Mouse (Mus musculus): Measurements from ENCODE around the gene Inka2. TPM values are rescaled to one million over a fixed set of nuclear protein-coding genes. Genes with fewer than 3 reads are reported as not detected.

The Inka2 gene
- polyA plus RNA-seq, 1 experiment from 2014 or later, result 11.8 TPM

GRCm38 (mm10) chr3:105716353-105717000, 12.1 kb downstream of the Inka2 start:
- H3K27ac ChIP-seq (replicated peaks), result 0 out of 2 replicates have a peak overlapping the region, but pooled peaks have one; percentile 24
- WGBS, result 62% methylated on average over 18 of the region's 18 CpGs
- no peak overlapping the region for H3K4me3 ChIP-seq
- H3K9ac ChIP-seq, result no peak overlapping the region
- no peaks in the 10 kb centered on the region for H3K9me3 ChIP-seq
- peaks cover 24% of the 10 kb centered on the region for H3K4me1 ChIP-seq (replicated peaks)
- no peak overlapping the region for H3K4me2 ChIP-seq
- no peaks in the 10 kb centered on the region for H3K27me3 ChIP-seq
- ATAC-seq (ENCODE audit: low FRiP score, low read depth), result no peak
- no peaks in the 10 kb centered on the region for H3K36me3 ChIP-seq

- Histone ChIP-seq H3K9me3 (no peaks in the 10 kb centered on the region), H3K27ac (replicated peaks) (peak overlapping the region; percentile 51; the same call in 1 of the 2 replicates), H3K27me3 (no peaks in the 10 kb centered on the region), H3K36me3 (no peaks in the 10 kb centered on the region), H3K4me3 (no peak overlapping the region), H3K4me1 (replicated peaks) (peaks cover 24% of the 10 kb centered on the region), H3K9ac (no peak overlapping the region), H3K4me2 (no peak overlapping the region)
- ATAC-seq (ENCODE audit: low FRiP score, low read depth), result peak; percentile 45; the same call in 1 of the 2 replicates
- 27% methylated on average over 11 of the region's 11 CpGs for WGBS
Measured at GRCm38 (mm10) chr3:105717856-105718555, 13.6 kb downstream of the Inka2 start.

GRCm38 (mm10) chr3:105718746-105719145, 14.3 kb downstream of the Inka2 start:
- Histone ChIP-seq H3K36me3 (no peaks in the 10 kb centered on the region), H3K4me2 (no peak overlapping the region), H3K9me3 (no peaks in the 10 kb centered on the region), H3K4me3 (no peak overlapping the region), H3K9ac (no peak overlapping the region), H3K27ac (replicated peaks) (0 out of 2 replicates have a peak overlapping the region, but pooled peaks have one; percentile 51), H3K4me1 (replicated peaks) (peaks cover 23% of the 10 kb centered on the region), H3K27me3 (no peaks in the 10 kb centered on the region)
- ATAC-seq (ENCODE audit: low FRiP score, low read depth), result no peak
- 65% methylated on average over 4 of the region's 4 CpGs for WGBS

GRCm38 (mm10) chr3:105719979-105720378, 15.6 kb downstream of the Inka2 start:
- ATAC-seq (ENCODE audit: low FRiP score, low read depth), result no peak
- 64% methylated on average over 4 of the region's 4 CpGs for WGBS

GRCm38 (mm10) chr3:105720514-105720913, 16.1 kb downstream of the Inka2 start:
- WGBS, result 81% methylated on average over 4 of the region's 4 CpGs
- no peak for ATAC-seq (ENCODE audit: low FRiP score, low read depth)
- peaks cover 15% of the 10 kb centered on the region for H3K4me1 ChIP-seq (replicated peaks)
- no peak overlapping the region for H3K4me2 ChIP-seq
- no peaks in the 10 kb centered on the region for H3K36me3 ChIP-seq
- no peak overlapping the region for H3K4me3 ChIP-seq
- H3K27ac ChIP-seq (replicated peaks), result no peak overlapping the region
- no peak overlapping the region for H3K9ac ChIP-seq
- no peaks in the 10 kb centered on the region for H3K9me3 ChIP-seq
- no peaks in the 10 kb centered on the region for H3K27me3 ChIP-seq

More at GRCm38 (mm10) chr3:105719979-105720378, 15.6 kb downstream of the Inka2 start:
- Histone ChIP-seq H3K4me3 (no peak overlapping the region), H3K4me2 (no peak overlapping the region), H3K9me3 (no peaks in the 10 kb centered on the region), H3K27ac (replicated peaks) (no peak overlapping the region), H3K4me1 (replicated peaks) (peaks cover 15% of the 10 kb centered on the region), H3K36me3 (no peaks in the 10 kb centered on the region), H3K9ac (no peak overlapping the region), H3K27me3 (no peaks in the 10 kb centered on the region)

GRCm38 (mm10) chr3:105721681-105722201, 17.3 kb downstream of the Inka2 start:
- Histone ChIP-seq H3K27me3 (no peaks in the 10 kb centered on the region), H3K9ac (no peak overlapping the region), H3K9me3 (no peaks in the 10 kb centered on the region), H3K4me2 (no peak overlapping the region), H3K36me3 (no peaks in the 10 kb centered on the region), H3K4me3 (no peak overlapping the region), H3K27ac (replicated peaks) (no peak overlapping the region), H3K4me1 (replicated peaks) (peaks cover 14% of the 10 kb centered on the region)
- 76% methylated on average over 2 of the region's 2 CpGs for WGBS
- no peak for ATAC-seq (ENCODE audit: low FRiP score, low read depth)

GRCm38 (mm10) chr3:105722510-105722909, 18.1 kb downstream of the Inka2 start:
- H3K9me3 ChIP-seq, result no peaks in the 10 kb centered on the region
- no peaks in the 10 kb centered on the region for H3K27me3 ChIP-seq
- H3K4me3 ChIP-seq, result no peak overlapping the region
- H3K9ac ChIP-seq, result no peak overlapping the region
- H3K27ac ChIP-seq (replicated peaks), result no peak overlapping the region
- no peaks in the 10 kb centered on the region; the same call in 1 of the 2 replicates for H3K36me3 ChIP-seq
- no peak overlapping the region for H3K4me2 ChIP-seq
- no peak for ATAC-seq (ENCODE audit: low FRiP score, low read depth)
- peaks cover 9% of the 10 kb centered on the region for H3K4me1 ChIP-seq (replicated peaks)
- WGBS, result 91% methylated on average over 3 of the region's 3 CpGs

GRCm38 (mm10) chr3:105726037-105726436, 21.6 kb downstream of the Inka2 start:
- H3K4me2 ChIP-seq, result no peak overlapping the region
- no peak overlapping the region for H3K9ac ChIP-seq
- WGBS, result 0% methylated on average over 1 of the region's 1 CpGs
- H3K27ac ChIP-seq (replicated peaks), result no peak overlapping the region
- no peak overlapping the region for H3K4me3 ChIP-seq
- ATAC-seq (ENCODE audit: low FRiP score, low read depth), result no peak
- H3K9me3 ChIP-seq, result no peaks in the 10 kb centered on the region
- H3K27me3 ChIP-seq, result no peaks in the 10 kb centered on the region
- H3K36me3 ChIP-seq, result peaks cover 1% of the 10 kb centered on the region; the same call in 1 of the 2 replicates
- H3K4me1 ChIP-seq (replicated peaks), result no peaks in the 10 kb centered on the region

GRCm38 (mm10) chr3:105732360-105732759, 28.0 kb downstream of the Inka2 start:
- no peak overlapping the region for H3K4me2 ChIP-seq
- no peak overlapping the region for H3K27ac ChIP-seq (replicated peaks)
- no peaks in the 10 kb centered on the region for H3K4me1 ChIP-seq (replicated peaks)
- no peaks in the 10 kb centered on the region for H3K9me3 ChIP-seq
- H3K27me3 ChIP-seq, result no peaks in the 10 kb centered on the region
- H3K9ac ChIP-seq, result no peak overlapping the region
- peaks cover 18% of the 10 kb centered on the region for H3K36me3 ChIP-seq
- ATAC-seq (ENCODE audit: low FRiP score, low read depth), result no peak
- no peak overlapping the region for H3K4me3 ChIP-seq
- 87% methylated on average over 4 of the region's 4 CpGs for WGBS

GRCm38 (mm10) chr3:105733538-105733937, 29.1 kb downstream of the Inka2 start:
- H3K36me3 ChIP-seq, result peaks cover 26% of the 10 kb centered on the region
- 90% methylated on average over 4 of the region's 4 CpGs for WGBS
- no peaks in the 10 kb centered on the region for H3K4me1 ChIP-seq (replicated peaks)
- no peak overlapping the region for H3K27ac ChIP-seq (replicated peaks)
- no peaks in the 10 kb centered on the region for H3K9me3 ChIP-seq
- no peak overlapping the region for H3K4me2 ChIP-seq
- no peak overlapping the region for H3K4me3 ChIP-seq
- H3K27me3 ChIP-seq, result no peaks in the 10 kb centered on the region
- ATAC-seq (ENCODE audit: low FRiP score, low read depth), result no peak
- no peak overlapping the region for H3K9ac ChIP-seq

- H3K27ac ChIP-seq (replicated peaks), result no peak overlapping the region
- H3K9ac ChIP-seq, result no peak overlapping the region
- peaks cover 26% of the 10 kb centered on the region for H3K36me3 ChIP-seq
- H3K4me2 ChIP-seq, result no peak overlapping the region
- H3K27me3 ChIP-seq, result no peaks in the 10 kb centered on the region
- ATAC-seq (ENCODE audit: low FRiP score, low read depth), result no peak
- no peak overlapping the region for H3K4me3 ChIP-seq
- no peaks in the 10 kb centered on the region for H3K9me3 ChIP-seq
- no peaks in the 10 kb centered on the region for H3K4me1 ChIP-seq (replicated peaks)
Measured at GRCm38 (mm10) chr3:105735285-105735684, 30.9 kb downstream of the Inka2 start.

- H3K4me3 ChIP-seq, result no peak overlapping the region
- H3K4me1 ChIP-seq (replicated peaks), result no peaks in the 10 kb centered on the region
- H3K27ac ChIP-seq (replicated peaks), result no peak overlapping the region
- H3K27me3 ChIP-seq, result no peaks in the 10 kb centered on the region
- no peak overlapping the region for H3K4me2 ChIP-seq
- no peak for ATAC-seq (ENCODE audit: low FRiP score, low read depth)
- peaks cover 24% of the 10 kb centered on the region for H3K36me3 ChIP-seq
- no peak overlapping the region for H3K9ac ChIP-seq
- H3K9me3 ChIP-seq, result no peaks in the 10 kb centered on the region
- WGBS, result 92% methylated on average over 1 of the region's 1 CpGs
Measured at GRCm38 (mm10) chr3:105736148-105736547, 31.7 kb downstream of the Inka2 start.
